Mouse (Mus musculus): Measurements from ENCODE around the gene Olfr130.

DNA sequence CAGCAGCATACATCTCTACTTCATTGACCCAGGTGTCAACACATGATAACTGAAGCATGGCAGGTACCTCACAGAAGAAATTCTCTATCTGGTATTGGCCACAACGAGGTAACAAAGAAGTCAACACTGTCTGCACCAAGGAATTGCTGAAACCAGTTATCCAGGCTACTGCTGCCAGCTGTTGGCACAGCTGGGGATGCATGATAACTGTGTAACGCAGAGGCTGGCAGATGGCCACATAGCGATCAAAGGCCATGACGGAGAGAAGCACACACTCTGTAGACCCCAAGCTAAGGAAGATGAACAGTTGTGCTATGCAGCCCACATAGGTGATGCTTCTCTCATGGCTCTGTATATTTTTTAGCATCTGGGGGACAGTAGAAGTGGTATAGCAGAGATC is 18.6 kb downstream of the Olfr130 start:
- TF ChIP-seq CTCF (IDR thresholded peaks at IDR 0.05; ENCODE audit: low read depth), result no peak
- TF ChIP-seq EP300 (IDR thresholded peaks at IDR 0.05; ENCODE audit: low read depth), result no peak

Measured in heart, postnatal 0 days (tissue).